Mouse (Mus musculus): ENCODE results near the gene Sfxn5. TPM values are rescaled to one million over a fixed set of nuclear protein-coding genes. Genes with fewer than 3 reads are reported as not detected.

Sfxn5 gene
- total and polyA plus RNA-seq, 3 experiments: 9.0 to 36.3 (median 26.1) TPM

- no peak for DNase-seq
Observed at GRCm38 (mm10) chr6:85232045-85232444, 101.2 kb downstream of the Sfxn5 start.

- DNase-seq: no peak
Observed at GRCm38 (mm10) chr6:85231469-85231868, 101.8 kb downstream of the Sfxn5 start.

GRCm38 (mm10) chr6:85230762-85231161, 102.5 kb downstream of the Sfxn5 start:
- no peak for DNase-seq

- DNase-seq: no peak
Observed at GRCm38 (mm10) chr6:85227520-85227919, 105.7 kb downstream of the Sfxn5 start.

- no peak for DNase-seq
Observed at GRCm38 (mm10) chr6:85226570-85226969, 106.7 kb downstream of the Sfxn5 start.

GRCm38 (mm10) chr6:85224442-85224891, 108.8 kb downstream of the Sfxn5 start:
- peak; percentile 18 for DNase-seq

- no peak for DNase-seq
Observed at GRCm38 (mm10) chr6:85223498-85224150, 109.6 kb downstream of the Sfxn5 start.

GRCm38 (mm10) chr6:85222551-85222950, 110.7 kb downstream of the Sfxn5 start:
- no peak for DNase-seq

- no peak for DNase-seq
Observed at GRCm38 (mm10) chr6:85220917-85221316, 112.3 kb downstream of the Sfxn5 start.

GRCm38 (mm10) chr6:85219706-85220105, 113.5 kb downstream of the Sfxn5 start:
- no peak for DNase-seq

GRCm38 (mm10) chr6:85218684-85219445, 114.4 kb downstream of the Sfxn5 start:
- DNase-seq: peak; percentile 46

- DNase-seq: no peak
Observed at GRCm38 (mm10) chr6:85218251-85218650, 115.0 kb downstream of the Sfxn5 start.

GRCm38 (mm10) chr6:85210686-85211085, 122.5 kb downstream of the Sfxn5 start:
- DNase-seq: no peak

- peak; percentile 63 for DNase-seq
Observed at GRCm38 (mm10) chr6:85209226-85209967, 123.8 kb downstream of the Sfxn5 start.

- DNase-seq: no peak
Observed at GRCm38 (mm10) chr6:85207345-85207744, 125.9 kb downstream of the Sfxn5 start.

- no peak for DNase-seq
Observed at GRCm38 (mm10) chr6:85206939-85207285, 126.3 kb downstream of the Sfxn5 start.

GRCm38 (mm10) chr6:85206182-85206938, 126.9 kb downstream of the Sfxn5 start:
- DNase-seq: no peak

- no peak for DNase-seq
Observed at GRCm38 (mm10) chr6:85197951-85198350, 135.3 kb downstream of the Sfxn5 start.

- DNase-seq: no peak
Observed at GRCm38 (mm10) chr6:85193381-85194318, 139.6 kb downstream of the Sfxn5 start.

- no peak for DNase-seq
Observed at GRCm38 (mm10) chr6:85191751-85192440, 141.3 kb downstream of the Sfxn5 start.

All from adrenal gland, adult 2 months (tissue).